ENCODE assay signal across 19 mouse cellular contexts in the genomic region with DNA sequence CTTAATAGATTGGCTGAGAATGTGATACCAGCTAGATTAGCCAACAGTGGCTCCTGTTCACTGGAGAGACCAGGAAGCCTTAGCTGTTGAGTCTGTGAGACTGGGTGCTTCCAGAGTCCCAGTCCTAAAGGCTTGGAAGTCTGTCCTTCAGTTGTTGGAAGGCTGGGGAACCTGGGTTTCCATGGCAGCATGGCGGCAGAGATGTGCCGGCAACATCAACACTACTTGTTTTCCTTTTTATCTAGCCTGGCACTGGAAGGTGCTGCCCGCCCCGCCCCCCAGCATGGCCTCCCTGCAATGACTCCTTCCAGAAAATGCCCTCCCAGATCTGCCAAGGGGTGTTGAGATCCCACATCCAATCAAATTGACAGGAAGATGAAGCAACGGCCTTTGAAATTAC.
DNase-seq lines count a peak whose midpoint lies in the region; ATAC-seq lines count a peak whose summit lies in the region.
"Had no signal": no experiment of that assay in that cellular context is flagged by ENCODE, and none has a peak within 500 bp of the region (broad histone marks: within the 10 kb centered on the region; RNA-seq: fewer than 3 reads in every experiment).

No protein-coding gene starts in this region.

- no peaks in the 10 kb centered on the region for H3K36me3 ChIP-seq in neural tube, embryonic 13.5 days
- H3K36me3 ChIP-seq: embryonic facial prominence, embryonic 10.5 days; heart, embryonic 10.5 days; hindbrain, embryonic 12.5 days had no signal

- DNase-seq in adrenal gland, postnatal 10 days = peak; percentile 43
- no peak for DNase-seq in adrenal gland, adult 8-10 months
- DNase-seq in neural tube, embryonic 10.5 days (ENCODE audit: extremely low spot score, low spot score) = no peak
- DNase-seq in R1 (ENCODE audit: low read depth, low spot score) = peak; percentile 44
- DNase-seq in adrenal gland, postnatal 36 days = peak; percentile 33 to 44
- no peak for DNase-seq in frontal cortex, postnatal 25 days (ENCODE audit: low spot score in 2 of 2)
- DNase-seq in frontal cortex, adult 2 months (ENCODE audit: extremely low spot score in 1 of 2, low spot score in 1 of 2) = no peak
- DNase-seq: cerebellum, adult 18-20 months; cerebellum, adult 9-11 months; cerebellum, postnatal 36 days had no signal

- H3K9me3 ChIP-seq in neural tube, embryonic 13.5 days = no peaks in the 10 kb centered on the region
- H3K9me3 ChIP-seq: embryonic facial prominence, embryonic 10.5 days; forebrain, embryonic 13.5 days; heart, embryonic 10.5 days; hindbrain, embryonic 12.5 days had no signal

- H3K4me2 ChIP-seq in neural tube, embryonic 13.5 days = no peak overlapping the region
- H3K4me2 ChIP-seq: forebrain, embryonic 13.5 days; hindbrain, embryonic 12.5 days had no signal

- H3K27me3 ChIP-seq in neural tube, embryonic 13.5 days = no peaks in the 10 kb centered on the region
- H3K27me3 ChIP-seq: forebrain, embryonic 13.5 days; hindbrain, embryonic 12.5 days; Patski had no signal

- H3K9ac ChIP-seq in neural tube, embryonic 13.5 days = no peak overlapping the region
- H3K9ac ChIP-seq: forebrain, embryonic 13.5 days; forebrain, postnatal 0 days; hindbrain, embryonic 12.5 days had no signal

- no peak overlapping the region for H3K4me3 ChIP-seq in neural tube, embryonic 13.5 days
- H3K4me3 ChIP-seq: embryonic facial prominence, embryonic 10.5 days; forebrain, embryonic 13.5 days; heart, embryonic 10.5 days; hindbrain, embryonic 12.5 days had no signal

- WGBS in neural tube, embryonic 13.5 days = 76% methylated on average over 5 of the region's 5 CpGs

- no peak for ATAC-seq in neural tube, embryonic 13.5 days (ENCODE audit: low read depth)
- ATAC-seq: forebrain, embryonic 13.5 days; forebrain, postnatal 0 days; hindbrain, embryonic 16.5 days; inflammation-experienced regulatory T-cells, adult 6 months had no signal

- H3K4me1 ChIP-seq in neural tube, embryonic 13.5 days (replicated peaks) = no peaks in the 10 kb centered on the region
- H3K4me1 ChIP-seq: embryonic facial prominence, embryonic 10.5 days; forebrain, embryonic 13.5 days; heart, embryonic 10.5 days; hindbrain, embryonic 12.5 days had no signal

- H3K27ac ChIP-seq in neural tube, embryonic 13.5 days (replicated peaks) = 0 out of 2 replicates have a peak overlapping the region, but pooled peaks have one; percentile 42
- H3K27ac ChIP-seq: embryonic facial prominence, embryonic 10.5 days; forebrain, embryonic 13.5 days; heart, embryonic 10.5 days; hindbrain, embryonic 12.5 days had no signal

Comparison
In these comparisons a context has a peak if more than half of its experiments do, and no peak if none do; other contexts are left out.
1. DNase-seq: peak in adrenal gland, postnatal 10 days (single experiment), R1 (single experiment) and adrenal gland, postnatal 36 days (2 of 2); none in adrenal gland, adult 8-10 months (single experiment), neural tube, embryonic 10.5 days (single experiment), frontal cortex, postnatal 25 days (0 of 2) and frontal cortex, adult 2 months (0 of 2).